Mouse (Mus musculus): ENCODE results near the gene Gpn2.

DNA sequence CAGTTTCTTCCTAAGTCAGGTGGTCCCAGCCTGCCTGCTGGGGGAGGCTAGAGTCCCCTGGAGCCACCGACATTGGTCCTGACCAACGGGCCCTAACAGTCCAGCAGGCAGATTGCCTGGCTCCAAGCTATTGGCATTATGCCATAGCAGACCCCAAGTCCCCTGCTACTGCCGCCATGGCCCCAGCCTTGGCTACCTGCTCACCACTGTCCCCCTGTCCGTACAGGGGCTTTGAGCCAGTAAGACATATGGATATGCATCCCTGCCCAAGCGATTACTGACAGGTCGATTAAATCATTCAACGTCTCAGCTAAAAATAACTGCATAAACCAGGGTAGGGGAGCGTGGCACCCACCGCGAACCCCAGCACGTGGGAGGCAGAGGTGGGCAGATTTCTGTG lies 33.8 kb downstream of the Gpn2 start:
- TF ChIP-seq POLR2A (IDR thresholded peaks at IDR 0.05; ENCODE audit: borderline replicate concordance, extremely low read depth, low read depth, low read length) (no peak), CTCF (IDR thresholded peaks at IDR 0.05; ENCODE audit: insufficient read depth, low read length) (no peak)

Measured in lung, adult 2 months (tissue).